Mouse (Mus musculus) adipocyte (in vitro differentiated cells): ENCODE measurements around the gene Plagl1.
"Not testable (repeated sequence)": the region's sequence is repeated elsewhere in the genome, so short reads cannot be mapped to it uniquely, and the experiment has no call there.

Experiments used
- DNase-seq: peaks from one replicate; pipeline ENCODE4 v3.0.0-alpha.2; 2016; ENCODE audit warnings: low spot score

Gene Plagl1

DNA sequence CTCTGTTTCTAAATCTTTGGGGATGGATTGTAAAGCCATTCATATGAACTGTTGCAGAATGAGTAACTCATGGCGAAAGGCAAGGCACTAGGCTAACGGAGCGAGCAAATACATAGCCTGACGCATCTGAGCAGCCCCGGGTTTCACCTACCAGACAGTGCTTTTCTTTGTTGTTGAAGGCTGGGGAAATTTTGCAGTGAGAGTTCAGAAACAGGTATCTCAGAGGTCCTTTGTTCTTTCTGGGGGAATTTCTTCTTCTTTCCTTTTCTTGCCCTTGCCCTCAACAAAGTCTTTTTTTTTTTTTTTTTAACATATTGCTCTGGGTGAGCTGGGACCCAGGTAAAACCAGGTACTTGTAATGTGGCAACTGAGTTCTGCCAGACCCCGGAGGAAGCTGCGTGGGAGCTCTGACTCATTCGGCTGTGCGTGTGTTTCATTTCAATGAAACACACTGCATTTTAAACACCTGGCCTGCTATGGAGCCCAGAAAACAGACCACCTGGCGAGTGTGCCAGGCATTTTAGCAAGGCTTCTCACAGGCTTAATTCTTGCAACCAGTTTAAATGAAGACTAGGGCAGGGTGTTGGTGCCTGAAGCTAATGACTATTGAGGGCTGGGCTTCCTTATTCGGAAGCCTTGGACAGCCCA lies at the start of gene Plagl1:
Gene Plagl1, plus strand, starts transcription at position 484 of the 648 bp plus-strand sequence.
- DNase-seq: no peak

DNA sequence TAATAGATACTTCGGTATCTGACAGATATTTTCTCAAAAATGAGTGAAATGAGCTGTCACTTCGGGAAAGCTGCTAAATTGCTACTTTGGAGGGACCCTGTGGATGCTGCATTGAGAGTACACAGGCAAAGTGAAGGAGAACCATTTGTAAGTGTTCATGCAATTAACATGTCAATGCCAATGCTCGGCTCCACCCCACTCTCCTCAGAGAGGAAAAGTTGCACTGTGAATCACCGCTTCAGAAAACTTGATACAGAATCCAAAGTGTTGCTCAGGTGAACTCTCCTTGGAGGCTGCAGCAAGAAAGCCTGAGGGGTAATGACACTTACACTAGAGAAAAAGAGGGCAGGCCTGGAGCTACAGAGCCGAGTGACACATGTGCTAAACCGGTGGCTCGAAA lies 46.3 kb upstream of the Plagl1 start:
- DNase-seq: no peak

DNA sequence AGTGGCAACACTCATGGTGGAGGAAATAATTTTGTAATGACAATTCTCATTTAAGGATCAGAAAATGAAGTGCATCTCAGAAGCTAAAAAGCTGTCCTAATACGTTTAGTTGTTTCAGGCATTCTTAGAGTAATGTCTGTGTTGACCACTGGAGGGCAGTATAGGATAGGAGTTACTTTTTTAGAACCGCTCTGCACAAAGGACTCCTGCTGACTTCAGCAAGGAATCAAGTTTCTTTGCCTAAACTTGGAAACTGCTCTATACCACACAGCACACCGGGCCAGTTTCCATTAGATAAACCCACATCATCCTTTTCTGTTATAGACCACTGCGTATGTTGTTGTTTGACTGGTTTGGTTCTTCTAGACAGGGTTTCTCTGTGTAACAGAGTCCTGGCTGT lies 43.7 kb upstream of the Plagl1 start:
- DNase-seq: peak; percentile 79

DNA sequence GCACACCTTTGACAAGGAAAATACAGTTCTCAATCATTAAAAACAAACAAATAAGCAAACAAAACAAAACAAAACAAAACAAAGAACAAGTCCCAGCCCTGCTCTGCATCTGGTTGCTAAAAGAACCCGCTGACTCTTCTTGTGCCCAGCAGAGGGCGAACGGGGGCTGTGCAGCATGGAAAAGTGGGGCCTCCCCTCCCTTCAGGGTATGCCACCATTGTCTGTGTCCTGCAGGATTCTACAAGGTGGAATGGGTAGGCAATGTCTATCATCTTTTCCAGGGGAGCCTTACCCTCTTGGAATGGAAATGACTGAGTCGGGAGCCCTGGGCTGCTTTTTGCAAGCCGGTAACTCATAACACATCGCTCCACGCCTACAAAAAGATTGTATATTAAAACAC lies 41.8 kb upstream of the Plagl1 start:
- DNase-seq: peak; percentile 15

DNA sequence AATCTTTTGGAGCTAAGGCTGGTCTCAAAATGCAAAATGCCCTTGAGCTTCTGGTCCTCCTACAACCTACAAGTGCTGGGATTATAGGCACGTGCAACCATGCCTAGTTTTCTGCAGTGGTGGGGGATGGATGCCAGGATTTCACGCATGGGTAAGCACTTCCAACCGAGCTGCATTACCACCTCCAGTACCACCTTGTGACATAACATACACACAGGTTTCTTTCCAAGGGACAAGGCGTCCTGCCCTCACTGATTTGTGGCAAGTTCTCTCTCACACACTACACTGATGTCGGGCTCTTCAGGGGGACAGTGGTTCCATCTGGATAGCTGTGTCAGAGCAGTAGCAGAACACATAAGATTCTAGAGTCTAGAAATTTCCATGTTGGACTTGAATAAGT lies 41.3 kb upstream of the Plagl1 start:
- no peak for DNase-seq

DNA sequence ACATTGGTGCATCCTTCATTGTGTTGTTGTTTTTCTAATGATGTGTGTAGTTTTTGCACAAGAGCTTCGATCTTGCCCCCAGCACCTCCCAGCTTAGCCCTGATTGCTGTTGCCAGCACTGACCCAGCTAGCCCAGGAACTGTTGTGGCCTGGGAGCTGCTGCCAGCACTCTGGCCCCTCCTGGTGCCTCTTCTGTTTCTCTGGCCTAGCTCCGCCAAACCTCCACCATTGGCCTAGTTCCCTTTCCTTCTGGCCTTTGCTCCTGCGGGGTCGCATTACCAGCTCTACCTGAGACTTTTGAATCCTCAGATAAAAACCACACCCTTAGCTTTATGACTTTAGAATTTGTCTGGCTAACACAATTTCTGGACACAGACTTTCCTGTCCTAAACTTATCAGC lies 38.2 kb upstream of the Plagl1 start:
- DNase-seq: no peak

DNA sequence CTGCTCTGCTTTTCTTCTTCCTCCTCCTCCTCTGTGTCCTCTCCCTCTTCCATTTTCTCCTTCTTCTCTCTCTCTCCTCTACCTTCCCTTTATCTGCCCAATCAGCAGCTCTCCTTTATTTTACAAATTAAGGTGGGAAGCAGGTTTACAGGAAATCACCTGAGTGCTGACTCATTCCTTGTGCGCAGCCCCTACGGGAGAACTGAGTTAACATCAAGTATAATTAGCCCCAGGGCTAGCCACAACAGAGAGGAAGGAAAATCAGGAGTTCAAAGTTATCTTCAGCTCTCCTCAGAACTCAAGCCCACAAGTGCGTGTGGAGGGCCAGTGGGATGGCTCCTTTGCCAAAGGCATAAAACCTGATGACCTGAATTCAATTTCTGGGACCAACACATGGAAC lies 36.3 kb upstream of the Plagl1 start:
- not testable (repeated sequence) for DNase-seq

DNA sequence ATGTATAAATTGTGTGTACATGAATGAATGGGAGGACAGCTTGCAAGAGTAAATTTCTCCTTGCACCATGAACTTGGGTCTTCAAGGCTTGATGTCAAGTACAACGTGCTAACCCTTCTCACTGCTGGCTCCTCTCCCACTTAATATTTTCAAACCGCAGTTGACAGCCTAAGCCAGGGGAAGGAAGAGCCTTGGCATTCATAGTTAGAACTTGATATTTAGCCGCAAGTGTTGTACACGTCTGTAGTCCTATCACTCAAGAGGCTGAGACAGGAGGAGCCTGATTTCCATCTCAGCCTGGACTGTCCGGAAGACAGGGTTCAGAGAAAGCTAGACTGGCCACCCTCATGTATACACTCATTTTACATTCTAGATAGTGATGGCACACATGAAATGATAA lies 32.6 kb upstream of the Plagl1 start:
- DNase-seq: no peak

DNA sequence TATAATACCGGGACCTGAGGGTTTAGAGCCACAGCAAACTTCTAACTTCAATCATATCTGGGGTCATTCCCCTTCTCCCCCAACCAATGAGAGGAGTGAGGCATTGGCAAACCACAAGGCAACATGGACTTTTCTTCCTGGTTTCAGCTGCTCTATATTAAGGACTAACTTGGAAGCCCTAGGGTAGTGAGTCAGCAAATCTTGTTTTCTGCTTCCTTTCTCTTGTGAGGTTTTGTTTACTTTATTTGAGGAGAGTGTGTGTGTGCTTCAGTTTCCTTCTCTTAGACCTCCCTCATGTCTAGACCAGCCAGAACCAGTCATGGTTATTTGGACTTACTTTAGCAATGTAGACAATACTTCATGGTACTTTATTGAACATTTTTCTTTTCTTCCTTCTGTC lies 32.1 kb upstream of the Plagl1 start:
- peak; percentile 29 for DNase-seq

DNA sequence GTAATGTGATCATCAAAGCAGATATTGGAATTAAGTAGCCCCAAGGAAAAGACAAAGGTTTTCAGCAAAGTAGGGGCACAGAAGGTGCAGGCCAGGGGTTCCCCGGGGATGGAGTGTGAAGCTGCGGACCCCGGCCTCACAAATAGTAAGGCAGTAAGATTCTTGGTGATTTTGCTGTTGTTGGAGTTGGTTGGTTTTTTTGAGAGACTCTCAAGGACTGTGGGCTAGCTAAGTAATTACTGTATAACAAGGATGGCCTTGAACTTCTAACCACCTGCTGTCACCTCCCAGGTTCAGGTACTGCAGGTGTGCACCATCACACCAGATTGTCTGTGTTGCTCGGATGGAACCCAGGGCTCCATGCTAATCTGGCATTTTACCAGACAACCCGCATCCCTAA lies 30.9 kb upstream of the Plagl1 start:
- DNase-seq: no peak

DNA sequence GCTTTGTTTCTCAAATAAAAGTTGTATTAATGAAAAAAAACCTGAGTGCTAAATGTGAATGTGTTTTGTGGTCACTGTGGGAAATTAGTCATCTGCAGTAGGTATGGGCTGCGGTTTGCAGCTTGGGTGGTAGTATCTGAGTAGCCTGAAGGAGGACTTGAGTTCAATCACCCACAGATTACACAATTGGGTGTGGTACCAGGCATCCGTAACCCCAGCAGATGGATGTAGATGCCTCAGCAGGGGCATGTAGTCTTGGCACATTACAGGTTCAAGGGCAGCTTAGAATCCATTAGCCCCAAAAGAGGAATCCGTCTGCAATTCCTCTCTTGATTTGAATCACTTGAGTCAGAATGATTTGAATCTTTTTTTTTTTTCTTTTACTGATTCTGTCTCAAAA lies 25.0 kb upstream of the Plagl1 start:
- no peak for DNase-seq

DNA sequence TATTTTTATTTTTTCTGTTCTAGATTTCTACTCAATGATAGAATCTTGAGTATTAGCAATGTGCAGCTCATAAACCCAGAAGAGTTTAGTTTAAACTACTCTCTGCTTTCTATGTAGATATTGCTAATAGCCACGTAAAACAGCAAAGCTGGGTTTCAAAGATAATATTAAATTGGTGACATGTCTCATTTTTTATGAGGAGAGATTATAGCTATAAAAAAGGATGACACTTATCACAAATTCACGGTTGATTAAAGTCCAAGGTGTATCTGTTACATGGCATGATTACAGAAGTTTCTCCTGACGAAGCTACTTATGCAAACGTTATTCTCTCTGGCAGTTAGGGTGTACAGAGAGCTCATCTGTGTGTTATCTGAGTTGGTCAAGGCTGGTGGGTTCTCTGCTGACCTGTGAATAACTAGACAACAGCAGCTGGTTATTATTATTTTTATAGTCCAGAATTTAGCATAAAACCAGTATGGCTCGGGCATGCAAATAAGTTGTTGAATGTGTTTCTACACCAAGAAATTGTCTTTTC lies 20.6 kb upstream of the Plagl1 start:
- DNase-seq: no peak

DNA sequence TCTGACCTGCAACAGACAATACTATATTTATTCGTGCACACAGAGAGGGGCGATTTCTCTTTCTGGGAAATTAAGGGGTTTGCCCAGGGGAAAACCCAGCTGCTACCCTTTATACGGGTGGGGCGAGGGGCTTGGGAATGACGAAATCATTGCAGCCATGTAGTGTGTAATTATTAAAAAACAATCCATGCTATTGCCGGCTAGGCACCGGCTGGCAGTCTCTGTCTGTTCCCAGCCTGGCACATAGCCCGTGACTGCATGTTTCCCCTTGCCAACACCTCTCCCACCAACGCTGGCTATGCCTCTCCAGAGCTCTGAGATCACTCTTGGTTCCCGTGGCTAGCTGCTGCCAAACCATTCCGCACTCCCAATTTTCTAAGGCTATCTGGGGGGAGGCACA lies 15.6 kb upstream of the Plagl1 start:
- no peak for DNase-seq

DNA sequence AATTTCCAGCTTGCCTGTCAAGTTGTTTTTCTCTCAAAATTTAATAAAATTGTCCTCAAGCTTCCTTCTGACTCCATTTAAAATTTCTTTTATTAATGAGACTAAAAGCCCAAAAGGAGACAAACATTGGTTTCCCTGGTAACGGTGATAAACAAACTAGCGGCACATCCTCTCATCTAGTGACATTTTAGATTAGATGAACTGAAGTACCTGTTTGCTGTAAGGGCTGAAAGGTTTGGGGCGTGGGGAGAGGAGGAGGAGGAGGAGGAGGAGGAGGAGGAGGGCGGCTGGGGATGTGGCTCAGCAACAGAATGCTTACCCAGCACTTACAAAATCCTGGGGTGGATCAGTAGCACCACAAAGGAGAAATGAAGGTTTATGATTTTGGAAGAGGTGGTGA lies 12.5 kb upstream of the Plagl1 start:
- DNase-seq: no peak

DNA sequence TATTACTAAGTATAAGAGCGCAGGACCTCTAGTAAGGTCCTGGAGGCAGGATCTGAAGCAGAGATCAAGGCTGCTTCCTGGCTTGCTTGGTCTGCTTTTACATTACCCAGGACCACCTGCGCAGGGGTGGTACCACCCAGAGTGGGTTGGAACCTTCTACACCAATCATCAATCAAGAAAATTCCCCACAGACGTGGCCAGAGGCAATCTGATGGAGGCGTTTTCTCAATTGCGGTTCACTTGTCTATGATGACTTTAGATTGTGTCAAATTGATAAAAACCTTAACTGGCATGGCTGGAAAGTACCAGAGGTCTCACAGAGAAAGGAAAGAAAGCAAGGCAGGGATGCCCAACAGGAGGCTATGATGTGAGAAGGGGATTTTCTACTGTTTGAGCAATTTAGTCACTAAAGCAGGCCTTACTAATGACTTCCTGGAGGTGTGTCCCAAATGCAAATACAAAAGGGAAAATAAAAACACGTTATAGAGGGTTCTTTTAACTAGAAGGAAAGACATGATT lies 3.4 kb upstream of the Plagl1 start:
- DNase-seq: no peak

DNA sequence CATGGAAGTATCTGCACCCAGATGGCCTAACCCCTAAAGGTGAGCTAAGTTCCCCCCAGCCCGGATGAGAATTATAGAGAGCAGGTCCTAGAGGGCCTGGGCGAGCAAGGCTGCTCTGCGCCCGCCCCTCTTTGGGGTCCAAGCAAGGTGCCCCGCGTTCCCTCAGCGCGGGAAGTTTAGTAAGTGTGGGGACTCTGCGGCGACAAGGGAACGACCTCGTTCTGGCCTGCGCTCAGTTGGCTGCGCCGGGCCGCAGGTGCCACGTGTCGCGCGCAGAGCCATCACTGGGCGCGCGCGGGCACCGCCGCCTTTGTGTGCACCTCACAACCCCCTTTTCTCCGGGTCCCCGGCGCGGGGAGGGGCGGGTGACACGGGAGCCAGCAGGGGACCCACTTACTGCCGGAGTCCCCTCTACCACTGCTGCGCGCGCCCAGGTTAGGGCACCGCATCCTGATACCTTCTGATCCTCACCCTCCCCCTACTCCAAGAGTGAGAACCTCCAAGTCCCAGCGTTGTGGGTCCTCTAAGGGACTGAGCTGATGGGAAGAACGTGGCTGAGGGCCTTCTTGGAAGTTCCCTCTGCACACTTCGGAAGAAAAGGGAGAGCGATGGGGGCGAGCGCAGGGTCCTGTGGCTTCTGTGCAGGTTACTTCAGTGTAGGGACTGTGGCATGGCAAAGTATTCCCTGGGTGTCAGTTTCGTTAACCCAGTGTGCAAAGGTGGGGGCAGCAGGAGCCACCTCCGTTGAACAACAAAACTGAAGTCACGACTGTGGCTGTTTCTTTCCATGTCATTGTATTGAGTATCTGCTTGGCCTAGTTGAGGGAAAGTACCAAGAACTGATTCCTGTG lies 742 bp downstream of the Plagl1 start:
- no peak for DNase-seq

DNA sequence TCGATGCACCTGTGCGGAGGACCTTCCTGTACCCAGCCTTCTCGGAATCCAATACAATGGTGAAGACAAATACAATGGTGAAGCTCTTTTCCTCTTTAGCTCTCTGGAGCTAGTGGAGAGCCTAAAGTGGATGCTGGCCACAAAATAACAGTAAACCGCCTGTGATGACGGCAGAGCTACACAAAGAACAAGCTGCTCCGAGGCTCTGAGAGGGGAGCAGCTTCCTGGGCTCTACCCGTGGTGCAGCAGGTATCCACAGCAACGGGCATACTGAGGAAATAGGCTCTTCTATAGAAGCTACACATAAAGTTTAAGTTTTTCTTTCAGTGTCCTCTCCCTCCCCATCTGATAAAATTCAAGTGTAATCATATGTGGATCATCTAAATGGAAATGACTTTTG lies 2.1 kb downstream of the Plagl1 start:
- no peak for DNase-seq

DNA sequence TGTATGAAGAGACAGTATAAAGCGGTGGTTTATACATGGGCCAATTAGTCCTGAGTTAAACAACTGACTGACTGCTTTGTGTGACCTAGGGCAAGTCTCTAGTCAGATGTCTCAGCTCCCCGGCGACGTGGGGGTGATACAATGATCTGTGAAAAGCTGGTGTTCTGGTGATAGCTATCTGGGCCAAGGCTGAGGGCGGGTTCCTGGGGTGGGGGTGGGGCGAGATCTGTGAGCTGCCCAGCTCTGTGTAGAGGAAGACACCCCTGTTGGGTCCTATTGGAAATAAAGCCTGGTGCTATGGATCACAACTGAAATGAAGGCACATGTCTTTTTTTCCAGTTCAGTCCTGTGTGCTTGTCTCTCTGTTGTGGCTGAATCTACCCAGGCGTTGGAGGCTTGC lies 3.2 kb downstream of the Plagl1 start:
- DNase-seq: no peak

DNA sequence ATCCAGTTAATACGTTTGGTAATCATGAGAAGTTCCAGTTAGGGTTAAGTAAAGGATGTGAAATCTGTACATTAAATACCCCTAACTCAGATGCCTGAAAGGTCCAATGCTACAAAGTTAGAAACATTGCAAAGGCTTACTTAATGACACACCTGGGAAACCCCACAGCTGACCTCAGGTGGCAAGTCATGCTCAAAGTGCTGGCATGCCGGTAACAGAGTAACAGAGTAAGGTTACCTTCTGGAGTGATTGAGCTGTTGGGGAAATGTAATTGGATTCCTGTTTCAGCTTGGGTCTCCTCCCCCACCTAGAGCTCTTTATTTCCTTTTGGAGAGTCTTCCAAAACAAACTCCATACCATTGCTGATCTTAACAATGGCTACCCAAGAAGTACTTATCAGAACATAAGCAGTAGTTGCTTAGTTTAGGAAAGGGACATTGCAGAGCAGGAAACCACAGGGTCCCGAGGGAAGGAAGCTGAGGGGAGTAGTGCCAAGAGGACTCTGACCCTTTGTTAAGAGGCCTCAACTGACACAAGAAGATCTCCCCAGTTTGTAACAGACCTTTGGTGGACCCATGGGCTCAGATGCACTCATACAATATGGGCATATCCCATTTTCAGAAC lies 4.9 kb downstream of the Plagl1 start:
- no peak for DNase-seq

DNA sequence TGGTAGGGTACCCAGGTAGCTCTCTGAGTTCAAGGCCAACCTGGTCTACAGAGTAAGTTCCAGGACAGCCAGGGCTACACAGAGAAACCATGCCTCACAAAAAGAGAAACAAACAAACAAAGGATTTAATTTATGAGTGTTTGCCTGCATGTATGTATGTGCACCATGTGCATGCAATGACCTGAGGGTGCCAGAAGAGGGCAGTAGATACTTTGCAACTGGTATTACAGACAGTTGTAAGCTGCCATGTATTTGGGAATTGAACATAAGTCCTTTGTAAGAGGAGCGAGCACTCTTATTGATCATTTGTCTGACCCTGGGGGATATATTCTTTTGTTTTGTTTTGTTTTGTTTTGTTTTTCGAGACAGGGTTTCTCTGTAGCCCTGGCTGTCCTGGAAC lies 10.7 kb downstream of the Plagl1 start:
- DNase-seq: no peak

DNA sequence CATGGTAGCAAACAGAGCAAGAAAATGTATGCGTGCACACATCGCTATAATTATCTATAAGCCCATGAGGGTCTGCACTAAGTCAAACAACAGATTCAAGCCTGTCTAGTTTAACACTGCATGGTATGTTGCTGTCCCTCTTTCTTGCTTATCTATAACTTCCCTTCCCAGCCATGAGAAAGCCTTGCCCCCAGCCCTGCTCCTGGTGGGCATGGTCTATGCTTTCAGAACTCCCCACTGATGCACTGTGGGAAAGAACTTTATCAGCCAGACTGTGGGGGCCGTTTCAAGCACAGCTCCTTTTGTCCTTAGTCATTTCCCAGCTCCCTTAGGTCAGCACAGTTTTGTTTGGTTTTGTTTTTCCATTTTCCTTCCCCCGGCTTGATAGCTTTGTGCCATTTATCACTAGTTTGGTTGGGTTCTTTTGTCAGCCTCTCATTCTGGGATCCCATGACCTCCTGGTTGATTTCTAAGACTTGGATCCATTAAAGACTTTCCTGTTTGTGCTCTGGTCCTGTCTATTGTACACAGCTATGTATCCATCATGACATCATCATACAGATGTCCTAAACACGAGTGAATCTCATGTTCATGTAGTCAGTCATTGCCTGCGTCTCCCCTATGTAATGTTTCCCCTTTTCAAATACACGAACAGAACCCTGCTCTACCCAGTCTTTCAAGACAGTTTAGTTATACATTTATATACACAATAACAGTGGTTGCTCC lies 16.7 kb downstream of the Plagl1 start:
- DNase-seq: no peak

DNA sequence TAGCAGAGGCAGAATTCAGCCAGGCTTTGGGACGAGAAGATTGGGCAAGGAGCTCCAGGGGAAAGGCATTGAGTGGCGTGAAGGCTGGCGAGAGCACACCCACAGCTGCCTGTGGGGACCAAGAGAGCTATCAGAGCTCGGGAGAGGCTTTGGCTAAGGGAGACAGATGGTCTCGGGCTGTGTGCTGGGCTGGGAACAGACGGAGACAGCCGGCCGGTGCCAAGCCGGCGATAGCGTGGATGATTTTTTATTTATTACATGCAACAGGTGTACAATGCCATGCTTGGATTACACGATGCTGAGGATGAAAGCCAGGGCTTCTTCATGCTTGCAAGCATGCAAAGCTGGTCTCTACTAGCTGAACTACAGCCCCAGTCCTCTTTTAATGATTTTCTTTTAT lies 22.2 kb downstream of the Plagl1 start:
- DNase-seq: no peak
